Mouse (Mus musculus): ENCODE results near the gene Sult6b1. TPM values are rescaled to one million over a fixed set of nuclear protein-coding genes. Genes with fewer than 3 reads are reported as not detected.
A peak's percentile ranks its signal among the peaks of the same experiment; 100 is the strongest.

Sult6b1 gene
- 0.22 and 0.75 TPM in 2 replicates for polyA plus RNA-seq (2014; fragmentation: Nextera tagmentation; extraction: Ambion mirVana)

DNA sequence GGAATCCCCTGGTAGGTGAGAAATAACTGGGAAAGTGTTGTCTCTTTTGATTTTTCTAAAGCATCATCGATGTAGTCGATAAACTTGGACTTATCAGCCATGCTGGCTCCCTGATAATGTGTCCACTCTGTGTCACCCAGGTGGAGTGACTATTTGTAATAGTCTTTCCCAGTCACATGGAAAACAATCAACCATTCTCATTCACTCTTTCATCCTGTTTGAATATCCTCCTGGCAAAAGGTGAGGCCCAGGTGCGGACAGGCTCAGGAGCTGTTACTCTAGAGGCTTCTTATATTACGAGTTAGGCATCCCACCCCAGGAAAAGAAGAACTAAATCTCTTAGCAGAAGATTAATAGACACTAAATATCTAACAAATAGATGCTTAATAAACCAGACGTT, at the start of gene Sult6b1:
Sult6b1 (minus strand) TSS at position 101 of the 400 bp plus-strand sequence.
- H3K27ac ChIP-seq (replicated peaks; ENCODE audit: low read depth, low read length): no peak within 1 kb of the TSS
- no peaks in the 10 kb centered on the region for H3K36me3 ChIP-seq (ENCODE audit: control insufficient read depth, insufficient read depth, low read length)
- no peaks in the 10 kb centered on the region for H3K4me1 ChIP-seq (ENCODE audit: control insufficient read depth, insufficient read depth, low read length)
- DNase-seq (ENCODE audit: low spot score) (no peak), ATAC-seq (ENCODE audit: low read depth) (no peak)
- H3K27me3 ChIP-seq (replicated peaks; ENCODE audit: control insufficient read depth, insufficient read depth, low read length): no peaks in the 10 kb centered on the region
- no peak within 1 kb of the TSS for H3K4me2 ChIP-seq (ENCODE audit: low read depth, low read length)
- no peaks in the 10 kb centered on the region for H3K9me3 ChIP-seq (ENCODE audit: control insufficient read depth, low read length)
- 78% methylated on average over 5 of the region's 5 CpGs for WGBS
- H3K4me3 ChIP-seq (ENCODE audit: low read depth, low read length): no peak within 1 kb of the TSS
- no peak within 1 kb of the TSS for H3K9ac ChIP-seq (ENCODE audit: low read depth, low read length)

DNA sequence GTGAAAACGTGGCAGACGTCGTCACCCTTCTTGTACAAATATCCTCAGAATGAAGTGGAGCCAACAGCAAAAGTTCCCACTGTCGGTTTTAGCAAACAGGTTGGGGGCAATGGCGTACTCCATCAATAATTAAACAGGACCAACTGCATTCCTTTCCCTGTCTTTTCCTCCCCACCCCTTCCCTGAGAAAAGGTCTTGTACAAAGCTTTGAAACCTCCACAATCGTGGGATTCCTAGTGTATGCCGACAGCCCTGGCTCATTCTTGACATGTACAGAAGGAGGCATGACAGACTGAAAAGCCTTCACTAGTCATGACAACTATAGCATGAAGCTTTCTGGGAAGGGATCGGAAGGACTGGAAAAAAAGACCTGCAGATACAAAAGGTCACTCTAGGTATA, 46.4 kb upstream of the Sult6b1 start:
- Histone ChIP-seq H3K4me1 (ENCODE audit: control insufficient read depth, insufficient read depth, low read length) (no peaks in the 10 kb centered on the region), H3K9ac (ENCODE audit: low read depth, low read length) (no peak overlapping the region), H3K27ac (replicated peaks; ENCODE audit: low read depth, low read length) (no peak overlapping the region), H3K4me2 (ENCODE audit: low read depth, low read length) (no peak overlapping the region), H3K9me3 (ENCODE audit: control insufficient read depth, low read length) (no peaks in the 10 kb centered on the region), H3K4me3 (ENCODE audit: low read depth, low read length) (no peak overlapping the region), H3K27me3 (replicated peaks; ENCODE audit: control insufficient read depth, insufficient read depth, low read length) (no peaks in the 10 kb centered on the region), H3K36me3 (ENCODE audit: control insufficient read depth, insufficient read depth, low read length) (peaks cover 90% of the 10 kb centered on the region)
- ATAC-seq (ENCODE audit: low read depth) (peak; percentile 30; the same call in 1 of the 2 replicates), DNase-seq (ENCODE audit: low spot score) (peak; percentile 27)
- WGBS: 76% methylated on average over 8 of the region's 8 CpGs

DNA sequence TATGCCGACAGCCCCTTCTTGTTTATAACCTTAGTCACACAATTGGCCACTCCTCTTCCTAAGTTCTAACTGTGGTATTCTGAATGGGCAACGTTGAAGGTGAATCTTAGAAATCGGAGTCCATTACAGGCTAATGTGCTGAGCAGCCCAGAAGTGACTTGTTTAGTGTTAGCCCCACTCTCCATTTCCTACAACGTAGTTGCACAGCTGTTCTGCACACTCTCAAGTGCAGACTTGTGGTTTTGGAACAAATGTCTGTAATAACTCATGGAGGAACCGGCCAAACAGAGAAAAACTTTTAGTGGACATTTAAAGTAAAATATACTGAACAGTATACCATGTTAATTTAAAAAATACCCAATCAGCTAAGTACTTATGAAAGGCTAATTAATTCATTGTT, 45.3 kb upstream of the Sult6b1 start:
- Histone ChIP-seq H3K27me3 (replicated peaks; ENCODE audit: control insufficient read depth, insufficient read depth, low read length) (no peaks in the 10 kb centered on the region), H3K36me3 (ENCODE audit: control insufficient read depth, insufficient read depth, low read length) (peaks cover 91% of the 10 kb centered on the region), H3K9ac (ENCODE audit: low read depth, low read length) (no peak overlapping the region), H3K27ac (replicated peaks; ENCODE audit: low read depth, low read length) (no peak overlapping the region), H3K9me3 (ENCODE audit: control insufficient read depth, low read length) (no peaks in the 10 kb centered on the region), H3K4me3 (ENCODE audit: low read depth, low read length) (no peak overlapping the region), H3K4me1 (ENCODE audit: control insufficient read depth, insufficient read depth, low read length) (no peaks in the 10 kb centered on the region), H3K4me2 (ENCODE audit: low read depth, low read length) (no peak overlapping the region)
- 84% methylated on average over 5 of the region's 5 CpGs for WGBS
- ATAC-seq (ENCODE audit: low read depth): no peak
- no peak for DNase-seq (ENCODE audit: low spot score)

- no peak for DNase-seq (ENCODE audit: low spot score)
- WGBS: 97% methylated on average over 5 of the region's 5 CpGs
- Histone ChIP-seq H3K4me2 (ENCODE audit: low read depth, low read length) (no peak overlapping the region), H3K27me3 (replicated peaks; ENCODE audit: control insufficient read depth, insufficient read depth, low read length) (no peaks in the 10 kb centered on the region), H3K9me3 (ENCODE audit: control insufficient read depth, low read length) (no peaks in the 10 kb centered on the region), H3K4me1 (ENCODE audit: control insufficient read depth, insufficient read depth, low read length) (no peaks in the 10 kb centered on the region), H3K36me3 (ENCODE audit: control insufficient read depth, insufficient read depth, low read length) (peaks cover 92% of the 10 kb centered on the region), H3K4me3 (ENCODE audit: low read depth, low read length) (no peak overlapping the region), H3K27ac (replicated peaks; ENCODE audit: low read depth, low read length) (no peak overlapping the region), H3K9ac (ENCODE audit: low read depth, low read length) (no peak overlapping the region)
- ATAC-seq (ENCODE audit: low read depth): no peak
Observed at GRCm38 (mm10) chr17:78951225-78951624, 44.4 kb upstream of the Sult6b1 start.

DNA sequence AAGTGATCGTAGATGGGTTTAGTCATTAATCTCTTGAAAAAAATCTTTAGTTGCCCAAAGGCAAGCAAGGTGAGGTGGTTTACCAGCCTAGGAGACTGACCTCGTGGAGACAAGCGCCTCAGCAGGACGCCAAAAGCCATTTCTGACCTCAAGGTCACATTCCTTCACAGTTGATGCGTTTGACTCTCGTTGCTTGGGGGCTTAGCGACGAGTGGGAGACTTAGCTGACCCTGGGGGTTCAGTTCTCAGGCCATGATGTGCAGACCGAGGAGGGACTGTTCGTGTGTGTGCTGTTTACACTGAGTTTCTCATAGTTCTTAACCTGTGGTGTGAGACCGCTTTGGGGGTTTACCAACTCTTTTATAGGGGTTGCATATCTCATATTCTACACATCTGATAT, 35.8 kb upstream of the Sult6b1 start:
- Histone ChIP-seq H3K9me3 (ENCODE audit: control insufficient read depth, low read length) (no peaks in the 10 kb centered on the region), H3K4me1 (ENCODE audit: control insufficient read depth, insufficient read depth, low read length) (peaks cover 3% of the 10 kb centered on the region; the same call in 1 of the 2 replicates), H3K9ac (ENCODE audit: low read depth, low read length) (no peak overlapping the region), H3K27ac (replicated peaks; ENCODE audit: low read depth, low read length) (no peak overlapping the region), H3K4me3 (ENCODE audit: low read depth, low read length) (no peak overlapping the region), H3K27me3 (replicated peaks; ENCODE audit: control insufficient read depth, insufficient read depth, low read length) (no peaks in the 10 kb centered on the region), H3K36me3 (ENCODE audit: control insufficient read depth, insufficient read depth, low read length) (peaks cover 66% of the 10 kb centered on the region), H3K4me2 (ENCODE audit: low read depth, low read length) (no peak overlapping the region)
- no peak for ATAC-seq (ENCODE audit: low read depth)
- 46% methylated on average over 11 of the region's 11 CpGs for WGBS
- DNase-seq (ENCODE audit: low spot score): no peak

GRCm38 (mm10) chr17:78938927-78939326, 32.1 kb upstream of the Sult6b1 start:
- Histone ChIP-seq H3K9ac (ENCODE audit: low read depth, low read length) (no peak overlapping the region), H3K4me3 (ENCODE audit: low read depth, low read length) (no peak overlapping the region), H3K4me2 (ENCODE audit: low read depth, low read length) (no peak overlapping the region), H3K27ac (replicated peaks; ENCODE audit: low read depth, low read length) (no peak overlapping the region), H3K27me3 (replicated peaks; ENCODE audit: control insufficient read depth, insufficient read depth, low read length) (no peaks in the 10 kb centered on the region), H3K4me1 (ENCODE audit: control insufficient read depth, insufficient read depth, low read length) (peaks cover 12% of the 10 kb centered on the region), H3K9me3 (ENCODE audit: control insufficient read depth, low read length) (no peaks in the 10 kb centered on the region), H3K36me3 (ENCODE audit: control insufficient read depth, insufficient read depth, low read length) (peaks cover 55% of the 10 kb centered on the region)
- WGBS: 93% methylated on average over 4 of the region's 4 CpGs
- ATAC-seq (ENCODE audit: low read depth) (no peak), DNase-seq (ENCODE audit: low spot score) (no peak)

DNA sequence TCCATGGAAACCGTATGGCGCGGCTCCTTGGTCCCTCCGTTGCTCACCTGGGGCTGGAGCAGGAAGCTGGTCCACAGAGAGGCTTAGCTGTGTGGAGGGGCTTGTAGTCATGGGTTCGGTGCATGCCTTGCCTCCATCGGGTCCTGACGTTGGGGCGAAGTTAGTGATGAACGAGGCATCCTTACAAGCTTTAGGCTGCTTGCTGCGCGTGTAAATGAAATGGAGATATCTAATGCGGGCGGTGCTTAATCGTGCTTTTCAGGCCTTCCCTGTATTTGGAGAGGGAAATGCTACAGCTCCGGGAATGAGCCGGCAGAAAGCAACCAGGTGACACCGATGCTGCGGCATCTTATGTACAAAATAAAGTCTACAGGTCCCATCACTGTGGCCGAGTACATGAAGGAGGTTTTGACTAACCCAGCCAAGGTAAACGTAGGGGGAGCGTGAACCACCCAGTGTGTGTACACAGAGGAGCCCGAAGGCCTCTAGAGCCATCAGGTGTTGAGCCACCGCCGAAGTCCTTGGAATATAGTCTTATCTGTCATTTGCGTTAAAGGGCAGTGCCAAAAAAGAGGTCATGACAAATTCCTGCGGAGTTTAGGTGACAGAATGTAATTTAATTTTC, 30.5 kb upstream of the Sult6b1 start:
- WGBS: 7% methylated on average over 26 of the region's 26 CpGs
- DNase-seq (ENCODE audit: low spot score): no peak
- H3K36me3 ChIP-seq (ENCODE audit: control insufficient read depth, insufficient read depth, low read length): peaks cover 56% of the 10 kb centered on the region
- H3K4me3 ChIP-seq (ENCODE audit: low read depth, low read length): peak overlapping the region; percentile 73
- peak overlapping the region; percentile 75 for H3K9ac ChIP-seq (ENCODE audit: low read depth, low read length)
- no peaks in the 10 kb centered on the region for H3K9me3 ChIP-seq (ENCODE audit: control insufficient read depth, low read length)
- H3K27ac ChIP-seq (replicated peaks; ENCODE audit: low read depth, low read length): no peak overlapping the region; the same call in 1 of the 2 replicates
- H3K27me3 ChIP-seq (replicated peaks; ENCODE audit: control insufficient read depth, insufficient read depth, low read length): no peaks in the 10 kb centered on the region
- ATAC-seq (ENCODE audit: low read depth): peak; percentile 16
- H3K4me1 ChIP-seq (ENCODE audit: control insufficient read depth, insufficient read depth, low read length): peaks cover 12% of the 10 kb centered on the region
- H3K4me2 ChIP-seq (ENCODE audit: low read depth, low read length): peak overlapping the region; percentile 65

GRCm38 (mm10) chr17:78936466-78937228, 29.9 kb upstream of the Sult6b1 start, which contains the start of the genes Cebpz and Ndufaf7:
TSS of gene Cebpz (minus strand) at chr17:78937066.
TSS of gene Ndufaf7 (plus strand) at chr17:78937136.
- Histone ChIP-seq H3K4me1 (ENCODE audit: control insufficient read depth, insufficient read depth, low read length) (peaks cover 12% of the 10 kb centered on the region), H3K9me3 (ENCODE audit: control insufficient read depth, low read length) (no peaks in the 10 kb centered on the region), H3K9ac (ENCODE audit: low read depth, low read length) (peak within 1 kb of the TSS; percentile 75), H3K4me3 (ENCODE audit: low read depth, low read length) (peak within 1 kb of the TSS; percentile 73), H3K27me3 (replicated peaks; ENCODE audit: control insufficient read depth, insufficient read depth, low read length) (no peaks in the 10 kb centered on the region), H3K27ac (replicated peaks; ENCODE audit: low read depth, low read length) (no peak within 1 kb of the TSS; the same call in 1 of the 2 replicates), H3K4me2 (ENCODE audit: low read depth, low read length) (peak within 1 kb of the TSS; percentile 65), H3K36me3 (ENCODE audit: control insufficient read depth, insufficient read depth, low read length) (peaks cover 56% of the 10 kb centered on the region)
- DNase-seq (ENCODE audit: low spot score) (peak; percentile 99), ATAC-seq (ENCODE audit: low read depth) (peak; percentile 99)
- under 1% methylated on average over 45 of the region's 45 CpGs for WGBS
